Mouse (Mus musculus): ENCODE data around the gene Xaf1.

GRCm38 (mm10) chr11:72336726-72337125, 35.3 kb downstream of the Xaf1 start:
- no peak for TF ChIP-seq CTCF (IDR thresholded peaks at IDR 0.05; ENCODE audit: control insufficient read depth, insufficient read depth, insufficient replicate concordance, low read depth, low read length)
- TF ChIP-seq POLR2A (IDR thresholded peaks at IDR 0.05; ENCODE audit: control insufficient read depth, low read depth, low read length): no peak
